Mouse (Mus musculus) heart, adult 2 months (tissue): ENCODE measurements at regions not wholly inside any gene's neighbourhood (a gene's known extent, or its start where the extent isn't known, plus 50 kb on each side); places are given as distances from the start of the nearest gene placed in this dataset.

Experiments
- DNase-seq, 2 experiments: peaks; one replicate each; pipeline ENCODE4 v3.0.0; 2021
- H3K27ac ChIP-seq: fragments of 200-600 bp; 2 replicates; pipeline ENCODE4 v1.8.1; 2022
- H3K27me3 ChIP-seq: fragments of 200-500 bp; 2 replicates; pipeline ENCODE4 v1.6.1; 2012; ENCODE audit warnings: mild to moderate bottlenecking, low read length, inconsistent platforms, mixed read lengths; ENCODE audit not compliant: control insufficient read depth, insufficient read depth
- H3K36me3 ChIP-seq: fragments of 200-500 bp; 2 replicates; pipeline ENCODE4 v1.6.1; 2012; ENCODE audit warnings: low read length, inconsistent platforms; ENCODE audit not compliant: control insufficient read depth, insufficient read depth
- H3K4me1 ChIP-seq: fragments of 200-500 bp; 2 replicates; pipeline ENCODE4 v1.6.1; 2011; ENCODE audit warnings: low read length; ENCODE audit not compliant: control insufficient read depth, insufficient read depth
- H3K4me3 ChIP-seq: fragments of 200-600 bp; 2 replicates; pipeline ENCODE4 v1.8.1; 2022
- H3K79me2 ChIP-seq: fragments of 200-500 bp; replicated peaks from 2 replicates; pipeline ENCODE4 v1.6.1; 2012; ENCODE audit warnings: mild to moderate bottlenecking, inconsistent platforms, low read length, moderate library complexity, mixed read lengths; ENCODE audit not compliant: control insufficient read depth, insufficient read depth
- H3K9ac ChIP-seq: fragments of 200-500 bp; 2 replicates; pipeline ENCODE4 v1.6.1; 2012; ENCODE audit warnings: low read depth, mild to moderate bottlenecking, control low read depth, inconsistent platforms, low read length, mixed read lengths
- CTCF ChIP-seq: fragments of 200-600 bp; IDR thresholded peaks from 2 replicates; pipeline ENCODE4 v1.8.1; 2022; ENCODE audit warnings: antibody characterized with exemption, mild to moderate bottlenecking, moderate library complexity
- EP300 ChIP-seq: fragments of 200-500 bp; IDR thresholded peaks from 2 replicates; pipeline ENCODE4 v1.6.1; 2011; ENCODE audit warnings: low read depth, low read length, control low read depth; ENCODE audit not compliant: insufficient read depth
- POLR2A ChIP-seq: fragments of 200-500 bp; IDR thresholded peaks from 2 replicates; pipeline ENCODE4 v1.6.1; 2011; ENCODE audit warnings: mild to moderate bottlenecking, low read depth, low read length, control low read depth; ENCODE audit not compliant: insufficient read depth
- WGBS: fragments of 180-500 bp; shearing (Covaris S2); methylation state at CpG from one replicate; pipeline ENCODE4 v1.1.7; 2018; 5-methylcytosine and 5-hydroxymethylcytosine counted together
- intact Hi-C: fragments of 180-260 bp; cut with DNase I; formaldehyde crosslinking; loops from one replicate; pipeline ENCODE4 v1.15.1; 2025

- DNase-seq, result no peak
- no peak overlapping the region for H3K9ac ChIP-seq
- no peaks in the 10 kb centered on the region for H3K79me2 ChIP-seq
- H3K4me1 ChIP-seq, result no peaks in the 10 kb centered on the region
- intact Hi-C loops, result no loop called here
- WGBS, result 41% methylated on average over 2 of the region's 2 CpGs
- no peaks in the 10 kb centered on the region for H3K36me3 ChIP-seq
- H3K27ac ChIP-seq, result no peak overlapping the region
- no peak overlapping the region for H3K4me3 ChIP-seq
- no peaks in the 10 kb centered on the region for H3K27me3 ChIP-seq
- TF ChIP-seq CTCF (no peak), POLR2A (no peak), EP300 (no peak)
Observed at GRCm38 (mm10) chr13:88459474-88460173, 361.6 kb upstream of the Edil3 start.

- H3K27me3 ChIP-seq, result no peaks in the 10 kb centered on the region
- no peaks in the 10 kb centered on the region for H3K79me2 ChIP-seq
- no peak overlapping the region for H3K9ac ChIP-seq
- no peak for TF ChIP-seq CTCF
- TF ChIP-seq EP300, result no peak
- TF ChIP-seq POLR2A, result no peak
- no peak overlapping the region for H3K4me3 ChIP-seq
- intact Hi-C loops, result no loop called here
- DNase-seq, result no peak
- WGBS, result 73% methylated on average over 10 of the region's 10 CpGs
- H3K4me1 ChIP-seq, result no peaks in the 10 kb centered on the region
- H3K27ac ChIP-seq, result no peak overlapping the region
- H3K36me3 ChIP-seq, result no peaks in the 10 kb centered on the region
Observed at GRCm38 (mm10) chr13:88490104-88490503, 331.2 kb upstream of the Edil3 start.

GRCm38 (mm10) chr13:88510850-88511554 is 310.3 kb upstream of the Edil3 start:
- H3K27ac ChIP-seq, result no peak overlapping the region
- H3K27me3 ChIP-seq, result no peaks in the 10 kb centered on the region
- TF ChIP-seq CTCF (no peak), POLR2A (no peak), EP300 (no peak)
- no peaks in the 10 kb centered on the region for H3K4me1 ChIP-seq
- no peaks in the 10 kb centered on the region for H3K79me2 ChIP-seq
- no peak overlapping the region for H3K4me3 ChIP-seq
- intact Hi-C loops, result no loop called here
- DNase-seq, result no peak
- 35% methylated on average over 1 of the region's 1 CpGs for WGBS
- no peak overlapping the region for H3K9ac ChIP-seq
- no peaks in the 10 kb centered on the region for H3K36me3 ChIP-seq

GRCm38 (mm10) chr13:88534796-88535195 is 286.5 kb upstream of the Edil3 start:
- Histone ChIP-seq H3K79me2 (no peaks in the 10 kb centered on the region), H3K27me3 (no peaks in the 10 kb centered on the region), H3K27ac (no peak overlapping the region), H3K9ac (no peak overlapping the region), H3K4me1 (no peaks in the 10 kb centered on the region), H3K36me3 (no peaks in the 10 kb centered on the region), H3K4me3 (no peak overlapping the region)
- DNase-seq, result no peak
- TF ChIP-seq POLR2A (no peak), CTCF (no peak), EP300 (no peak)
- intact Hi-C loops, result no loop called here

GRCm38 (mm10) chr13:88554504-88554903 is 266.8 kb upstream of the Edil3 start:
- no peak overlapping the region for H3K27ac ChIP-seq
- TF ChIP-seq POLR2A (no peak), CTCF (no peak), EP300 (no peak)
- no peak overlapping the region for H3K4me3 ChIP-seq
- WGBS, result 12% methylated on average over 2 of the region's 2 CpGs
- H3K9ac ChIP-seq, result no peak overlapping the region
- H3K4me1 ChIP-seq, result no peaks in the 10 kb centered on the region
- no peaks in the 10 kb centered on the region for H3K79me2 ChIP-seq
- no peak for DNase-seq
- no peaks in the 10 kb centered on the region for H3K27me3 ChIP-seq
- intact Hi-C loops, result no loop called here
- no peaks in the 10 kb centered on the region for H3K36me3 ChIP-seq

GRCm38 (mm10) chr13:88564978-88565377 is 256.3 kb upstream of the Edil3 start:
- intact Hi-C loops, result no loop called here
- no peaks in the 10 kb centered on the region for H3K36me3 ChIP-seq
- no peak for DNase-seq
- H3K4me1 ChIP-seq, result no peaks in the 10 kb centered on the region
- H3K9ac ChIP-seq, result no peak overlapping the region
- H3K27ac ChIP-seq, result no peak overlapping the region
- TF ChIP-seq CTCF (no peak), POLR2A (no peak), EP300 (no peak)
- no peaks in the 10 kb centered on the region for H3K79me2 ChIP-seq
- H3K4me3 ChIP-seq, result no peak overlapping the region
- 63% methylated on average over 1 of the region's 1 CpGs for WGBS
- no peaks in the 10 kb centered on the region for H3K27me3 ChIP-seq
